Mouse (Mus musculus): ENCODE data around the gene Prickle3. TPM values are rescaled to one million over a fixed set of nuclear protein-coding genes. Genes with fewer than 3 reads are reported as not detected.

Prickle3 gene
- total RNA-seq, 4 experiments from 2014 or later = 13.4 to 22.6 (median 17.0) TPM

Other genes starting within 250 kb of the Prickle3 start
- under 1 TPM in 2 of 4 experiments, not detected in 2; 0.19 to 0.59 TPM for gene Foxp3, start 83.6 kb upstream of the Prickle3 start, total RNA-seq (2022)
- gene Ppp1r3f, start 83.0 kb upstream of the Prickle3 start, total RNA-seq (2022) = 1 to 10 TPM; 2.4 to 4.7 (median 4.3) TPM
- 10 to 100 TPM; 10.1 to 13.8 (median 11.6) TPM for gene Ccdc22, start 51.7 kb upstream of the Prickle3 start, total RNA-seq (2022)
- gene Cacna1f, start 50.2 kb upstream of the Prickle3 start, total RNA-seq (2022) = not detected
- gene Syp, start 18.8 kb upstream of the Prickle3 start, total RNA-seq (2022) = 1 to 10 TPM in 3 of 4 experiments, under 1 TPM in 1; 0.73 to 4.3 (median 2.2) TPM
- 10 to 100 TPM; 29.6 to 34.3 (median 33.3) TPM for gene Plp2, start 14.1 kb downstream of the Prickle3 start, total RNA-seq (2022)
- 10 to 100 TPM; 21.4 to 25.1 (median 22.7) TPM for gene Magix, start 24.0 kb downstream of the Prickle3 start, total RNA-seq (2022)
- gene Gpkow, start 39.9 kb downstream of the Prickle3 start, total RNA-seq (2022) = 10 to 100 TPM; 12.4 to 13.2 (median 12.7) TPM
- 10 to 100 TPM; 34.5 to 41.8 (median 37.8) TPM for gene Wdr45, start 57.1 kb downstream of the Prickle3 start, total RNA-seq (2022)
- under 1 TPM in 1 of 4 experiments, not detected in 3; 0.83 TPM for gene Gm45208, start 65.0 kb downstream of the Prickle3 start, total RNA-seq (2022)
- gene Praf2, start 71.2 kb downstream of the Prickle3 start, total RNA-seq (2022) = 1 to 10 TPM; 3.6 to 4.6 (median 3.7) TPM
- 1 to 10 TPM in 1 of 4 experiments, under 1 TPM in 2, not detected in 1; 0.34 to 1.1 (median 0.86) TPM for gene Ccdc120, start 93.6 kb downstream of the Prickle3 start, total RNA-seq (2022)
- 1 to 10 TPM; 6.0 to 8.1 (median 7.6) TPM for gene Tfe3, start 105.3 kb downstream of the Prickle3 start, total RNA-seq (2022)
- gene Gripap1, start 132.5 kb downstream of the Prickle3 start, total RNA-seq (2022) = 10 to 100 TPM; 15.5 to 19.4 (median 16.1) TPM
- under 1 TPM; 0.05 to 0.16 (median 0.12) TPM for gene Kcnd1, start 165.0 kb downstream of the Prickle3 start, total RNA-seq (2022)
- 10 to 100 TPM; 13.8 to 17.8 (median 15.6) TPM for gene Otud5, start 184.1 kb downstream of the Prickle3 start, total RNA-seq (2022)
- gene Pim2, start 221.0 kb downstream of the Prickle3 start, total RNA-seq (2022) = 1 to 10 TPM; 1.1 to 3.3 (median 1.7) TPM
- gene Slc35a2, start 226.8 kb downstream of the Prickle3 start, total RNA-seq (2022) = 10 to 100 TPM in 2 of 4 experiments, 1 to 10 TPM in 2; 8.5 to 11.3 (median 10.2) TPM
- gene Pqbp1, start 242.0 kb downstream of the Prickle3 start, total RNA-seq (2022) = 10 to 100 TPM; 17.3 to 20.6 (median 19.3) TPM
- 10 to 100 TPM; 47.8 to 58.6 (median 53.9) TPM for gene Timm17b, start 242.1 kb downstream of the Prickle3 start, total RNA-seq (2022)

Measured in gastrocnemius, adult 8-10 months (tissue).